Mouse (Mus musculus) left cerebral cortex, adult 9 months (tissue): ENCODE data around the gene Gm5105.

Experiments
- DNase-seq, 2 experiments: peaks; one replicate each; pipeline ENCODE4 v3.0.0; 2022; ENCODE audit warnings: low spot score in 2 of 2

Gm5105 gene

GRCm38 (mm10) chr3:138069756-138070511 is 2.7 kb upstream of the Gm5105 start:
- no peak for DNase-seq

GRCm38 (mm10) chr3:138068103-138068502 is 915 bp upstream of the Gm5105 start:
- DNase-seq: no peak

- no peak for DNase-seq
Observed at GRCm38 (mm10) chr3:138066348-138066856, 786 bp downstream of the Gm5105 start.

- DNase-seq: no peak
Observed at GRCm38 (mm10) chr3:138065930-138066329, 1.3 kb downstream of the Gm5105 start.

GRCm38 (mm10) chr3:138064732-138065645 is 2.2 kb downstream of the Gm5105 start, which contains the start of gene 1110002E22Rik:
TSS of gene 1110002E22Rik (plus strand) at chr3:138065052.
- DNase-seq: peak in 1 of 2 experiments; percentile 58

GRCm38 (mm10) chr3:138063731-138064329 is 3.4 kb downstream of the Gm5105 start:
- DNase-seq: no peak

- DNase-seq: no peak
Observed at GRCm38 (mm10) chr3:138062673-138063072, 4.5 kb downstream of the Gm5105 start.

- no peak for DNase-seq
Observed at GRCm38 (mm10) chr3:138061205-138061911, 5.8 kb downstream of the Gm5105 start.

GRCm38 (mm10) chr3:138060429-138060828 is 6.8 kb downstream of the Gm5105 start:
- no peak for DNase-seq

- DNase-seq: no peak
Observed at GRCm38 (mm10) chr3:138058226-138058625, 9.0 kb downstream of the Gm5105 start.

GRCm38 (mm10) chr3:138056976-138057375 is 10.2 kb downstream of the Gm5105 start:
- no peak for DNase-seq

GRCm38 (mm10) chr3:138053969-138054368 is 13.2 kb downstream of the Gm5105 start:
- no peak for DNase-seq

GRCm38 (mm10) chr3:138051431-138051830 is 15.8 kb downstream of the Gm5105 start:
- no peak for DNase-seq

GRCm38 (mm10) chr3:138050772-138051171 is 16.4 kb downstream of the Gm5105 start:
- no peak for DNase-seq

GRCm38 (mm10) chr3:138049555-138049954 is 17.6 kb downstream of the Gm5105 start:
- DNase-seq: no peak

- no peak for DNase-seq
Observed at GRCm38 (mm10) chr3:138043316-138043715, 23.9 kb downstream of the Gm5105 start.

- DNase-seq: no peak
Observed at GRCm38 (mm10) chr3:138041591-138042301, 25.4 kb downstream of the Gm5105 start.

GRCm38 (mm10) chr3:138040938-138041337 is 26.2 kb downstream of the Gm5105 start:
- DNase-seq: no peak

GRCm38 (mm10) chr3:138033986-138034385 is 33.2 kb downstream of the Gm5105 start:
- DNase-seq: no peak

GRCm38 (mm10) chr3:138030563-138030962 is 36.6 kb downstream of the Gm5105 start:
- DNase-seq: no peak

- DNase-seq: peak in 1 of 2 experiments; percentile 52
Observed at GRCm38 (mm10) chr3:138029351-138029750, 37.8 kb downstream of the Gm5105 start.
